Mouse (Mus musculus) adrenal gland, adult 2 months (tissue): Measurements from ENCODE around the gene Akr1c12. TPM values are rescaled to one million over a fixed set of nuclear protein-coding genes. Genes with fewer than 3 reads are reported as not detected.
"Not testable (repeated sequence)": the region's sequence is repeated elsewhere in the genome, so short reads cannot be mapped to it uniquely, and the experiment has no call there.

ENCODE experiments used
- DNase-seq: peaks from one replicate; pipeline ENCODE4 v3.0.0; 2021
- long read RNA-seq: library from polyadenylated mRNA; stranded (forward); transcript quantifications from one replicate; pipeline ENCODE4 v2.0.0, GENCODE M21; 2021
- polyA plus RNA-seq: library from polyadenylated mRNA; depleted of rRNA; stranded (reverse); fragments of >200 nt; gene quantifications from 2 replicates; pipeline ENCODE4 v1.2.3, GENCODE M21; 2012; rRNA removed
- total RNA-seq, 2 experiments: library from RNA; stranded (reverse); gene quantifications; 2 replicates each; pipeline ENCODE4 v1.2.3; 2021

Akr1c12 gene
- total RNA-seq (under 1 TPM; 0.38 to 0.61 TPM), polyA plus RNA-seq (not detected in 2 replicates)
- long read RNA-seq: 0 reads

DNA sequence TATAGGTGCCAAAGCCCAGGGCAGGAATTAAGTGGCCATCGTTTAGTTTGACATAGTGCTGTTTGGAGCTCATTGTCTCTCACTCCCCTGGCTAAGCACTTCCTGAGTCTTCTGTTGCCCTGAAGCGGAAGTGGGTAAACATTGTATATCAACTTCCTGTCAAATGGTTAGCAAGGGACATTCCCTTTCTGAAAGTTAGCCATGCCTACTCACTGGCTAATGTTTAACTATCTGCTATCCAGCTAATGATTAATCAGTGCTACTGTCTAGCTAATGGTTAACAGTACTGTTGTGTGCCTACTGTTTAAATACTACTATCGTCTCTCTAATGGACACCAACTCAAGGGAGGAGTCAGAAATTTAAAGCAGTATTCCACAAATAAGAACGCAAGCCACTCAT lies at the start of gene Akr1c12:
Gene Akr1c12, minus strand, starts transcription at position 150 of the 400 bp plus-strand sequence.
- DNase-seq: no peak

- DNase-seq: no peak
Measured at GRCm38 (mm10) chr13:4318773-4319172, 39.5 kb upstream of the Akr1c12 start.

DNA sequence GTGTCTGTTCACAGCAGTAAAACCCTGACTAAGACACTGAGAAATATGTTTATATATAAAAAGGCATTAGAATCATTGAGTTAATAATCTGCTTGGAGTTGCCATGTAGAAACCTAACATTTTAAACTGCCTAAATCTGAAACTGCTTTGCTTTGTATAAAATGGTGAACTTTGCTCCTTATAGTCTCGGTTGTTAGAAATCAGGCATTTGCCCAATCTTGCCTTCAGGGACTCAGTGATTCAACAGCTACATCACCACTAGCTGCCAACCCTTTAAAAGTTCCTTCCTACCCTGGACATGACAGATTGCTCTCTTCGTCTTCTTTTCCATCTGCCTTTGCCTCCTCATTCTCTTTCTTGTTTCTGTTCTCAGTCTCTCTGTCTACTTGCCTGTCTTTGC lies 34.7 kb upstream of the Akr1c12 start:
- DNase-seq: no peak

DNA sequence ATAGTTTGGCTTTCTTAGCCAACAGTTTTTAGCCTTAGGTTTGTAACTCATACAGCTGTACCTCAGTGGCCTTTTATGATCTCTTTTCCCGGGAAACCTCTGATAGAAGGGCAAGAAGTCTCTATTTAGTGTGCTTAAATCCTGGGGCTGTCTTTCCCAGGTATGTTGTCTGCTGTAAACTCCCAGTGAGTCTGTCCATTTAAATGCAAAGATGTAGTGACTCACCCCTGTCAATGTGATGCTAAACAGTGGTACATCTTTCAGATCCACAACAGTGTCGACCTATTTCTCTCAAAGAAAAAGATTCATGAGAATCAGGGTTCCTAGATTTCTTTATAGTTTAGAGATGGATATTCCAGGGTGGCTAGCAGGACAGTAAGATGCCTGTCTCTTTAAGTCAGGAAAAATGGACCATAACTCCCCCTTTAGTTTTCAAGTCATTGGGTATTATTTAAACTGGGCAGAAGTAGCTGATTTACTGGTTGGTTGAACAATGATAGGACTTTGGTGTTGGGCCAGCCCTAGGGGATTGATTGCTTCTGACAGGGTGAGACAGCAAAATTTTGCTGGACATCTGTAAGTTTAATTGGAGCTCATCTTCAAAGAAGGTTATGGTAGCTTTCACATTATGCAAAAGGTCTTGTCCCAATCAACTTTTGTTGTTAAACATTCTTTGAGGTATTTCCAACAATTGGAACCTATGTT lies 25.8 kb upstream of the Akr1c12 start:
- DNase-seq: no peak

GRCm38 (mm10) chr13:4296991-4297390 lies 17.8 kb upstream of the Akr1c12 start:
- DNase-seq: no peak

- DNase-seq: peak; percentile 43
Measured at GRCm38 (mm10) chr13:4281471-4282412, 2.5 kb upstream of the Akr1c12 start.

- DNase-seq: peak; percentile 32
Measured at GRCm38 (mm10) chr13:4277526-4277925, 1.7 kb downstream of the Akr1c12 start.

DNA sequence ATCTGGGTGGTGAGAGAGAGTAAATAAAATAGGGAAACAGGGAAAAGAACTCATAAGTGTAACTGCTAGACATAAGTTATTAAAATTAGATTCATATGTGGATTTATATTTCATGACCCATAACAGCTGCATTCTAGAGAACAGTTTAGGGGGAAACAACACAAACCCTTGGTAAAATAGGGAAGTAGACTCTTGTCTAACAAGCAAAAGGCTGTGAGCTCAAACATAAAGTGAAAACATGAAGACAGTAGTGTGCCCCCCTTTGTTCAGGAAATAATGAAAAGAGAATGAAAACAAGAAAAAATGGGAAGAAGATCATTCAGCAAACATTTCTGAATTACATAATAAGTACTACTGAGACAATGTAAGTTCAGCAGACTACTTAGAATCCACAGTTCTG lies 8.4 kb downstream of the Akr1c12 start:
- no peak for DNase-seq

- not testable (repeated sequence) for DNase-seq
Measured at GRCm38 (mm10) chr13:4265455-4265854, 13.8 kb downstream of the Akr1c12 start.

GRCm38 (mm10) chr13:4265047-4265446 lies 14.2 kb downstream of the Akr1c12 start:
- no peak for DNase-seq

DNA sequence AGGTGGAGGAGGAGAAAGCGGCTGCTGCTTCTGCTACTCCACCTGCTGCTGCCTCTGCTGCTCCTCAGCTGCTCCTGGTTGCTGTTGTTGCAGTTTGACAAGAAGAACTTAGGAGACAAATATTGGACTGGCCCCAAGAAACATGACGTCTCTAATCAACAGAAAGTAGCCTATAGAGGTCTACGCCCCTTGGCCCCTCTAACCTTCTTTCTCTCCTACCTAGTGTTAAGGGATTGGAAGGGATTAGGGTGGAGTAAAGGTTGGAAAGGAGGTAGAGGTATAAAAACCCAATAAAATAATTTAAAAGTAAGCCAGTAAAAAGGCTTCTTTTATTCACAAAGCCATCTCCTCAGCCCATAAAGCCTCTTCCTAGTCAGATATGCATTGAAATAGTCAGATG lies 14.6 kb downstream of the Akr1c12 start:
- no peak for DNase-seq

DNA sequence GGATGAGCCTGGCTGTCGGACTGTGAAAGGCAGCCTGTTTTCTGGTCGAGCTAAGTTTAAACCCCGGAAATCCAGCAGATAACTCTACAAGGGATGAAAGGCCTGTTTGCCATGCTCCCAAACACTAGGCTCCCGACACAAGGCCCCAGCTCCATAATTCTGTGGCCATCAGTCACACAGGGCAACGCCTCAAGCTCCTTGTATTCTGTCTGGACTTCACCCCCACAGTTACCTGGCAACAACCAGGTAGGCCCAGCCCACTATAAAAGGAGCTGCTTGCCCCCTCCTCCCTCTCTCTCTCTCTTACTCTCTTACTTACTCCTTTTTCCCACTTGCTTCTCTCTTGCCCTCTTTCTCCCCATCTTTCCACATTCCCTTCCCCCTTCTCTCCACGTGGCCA lies 21.9 kb downstream of the Akr1c12 start:
- no peak for DNase-seq

- not testable (repeated sequence) for DNase-seq
Measured at GRCm38 (mm10) chr13:4256894-4257293, 22.3 kb downstream of the Akr1c12 start.

- no peak for DNase-seq
Measured at GRCm38 (mm10) chr13:4249347-4249746, 29.9 kb downstream of the Akr1c12 start.

GRCm38 (mm10) chr13:4244861-4245559 lies 34.2 kb downstream of the Akr1c12 start:
- peak; percentile 18 for DNase-seq

- no peak for DNase-seq
Measured at GRCm38 (mm10) chr13:4233536-4234172, 45.6 kb downstream of the Akr1c12 start.

DNA sequence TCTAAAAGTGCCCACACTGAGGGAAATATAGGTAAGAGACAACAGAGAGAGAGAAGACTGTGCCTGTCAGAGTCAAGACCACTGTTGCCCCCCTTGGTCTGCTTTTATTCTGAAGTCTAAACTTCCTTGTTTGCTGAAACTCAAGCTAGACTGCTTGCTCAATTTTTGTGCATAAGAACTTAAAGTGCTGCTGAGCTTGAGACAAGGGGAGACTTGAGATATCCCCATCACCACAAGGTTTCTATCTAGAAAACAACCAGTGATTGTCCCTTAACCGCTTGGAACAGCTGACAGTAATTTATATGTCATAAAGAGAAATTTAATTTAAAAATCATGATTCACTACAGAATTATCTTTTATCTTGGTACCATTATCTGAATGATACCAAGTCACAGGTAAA lies 46.1 kb downstream of the Akr1c12 start:
- DNase-seq: no peak

DNA sequence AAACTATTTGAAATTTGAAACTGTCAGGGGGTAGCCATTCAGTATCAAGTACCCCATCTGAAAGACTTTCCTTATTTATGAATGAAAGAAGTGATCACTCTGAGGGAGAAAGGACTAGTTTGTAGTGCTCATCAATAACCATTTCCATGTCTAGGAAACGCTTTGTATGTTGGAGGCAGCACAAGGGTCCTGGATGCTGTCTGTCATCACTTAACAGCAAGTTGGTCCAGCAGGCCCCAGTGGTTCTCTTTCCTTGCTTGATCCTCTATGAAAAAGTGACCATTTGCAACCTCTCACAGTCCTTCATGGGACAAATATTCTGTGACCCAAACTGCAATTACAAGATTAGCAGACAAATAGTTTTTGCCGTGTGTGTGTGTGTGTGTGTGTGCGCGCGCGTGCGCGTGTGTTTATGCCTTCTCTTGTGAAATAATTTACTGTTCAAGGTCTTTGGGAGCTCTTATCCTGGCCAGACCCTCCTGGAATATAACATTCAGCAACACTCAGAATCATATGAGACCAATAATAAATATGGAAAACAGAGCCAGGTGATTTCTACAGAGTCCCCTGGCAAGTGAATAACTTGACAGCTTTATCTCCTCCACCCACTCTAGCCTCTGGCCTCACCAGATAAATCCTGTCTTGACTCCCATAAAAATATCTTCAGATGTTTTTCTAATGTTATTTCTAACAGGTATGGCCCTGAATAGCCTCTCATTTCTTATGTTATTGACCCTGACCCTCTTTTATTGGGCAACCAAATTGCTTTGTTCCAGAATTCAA lies 48.2 kb downstream of the Akr1c12 start:
- no peak for DNase-seq

DNA sequence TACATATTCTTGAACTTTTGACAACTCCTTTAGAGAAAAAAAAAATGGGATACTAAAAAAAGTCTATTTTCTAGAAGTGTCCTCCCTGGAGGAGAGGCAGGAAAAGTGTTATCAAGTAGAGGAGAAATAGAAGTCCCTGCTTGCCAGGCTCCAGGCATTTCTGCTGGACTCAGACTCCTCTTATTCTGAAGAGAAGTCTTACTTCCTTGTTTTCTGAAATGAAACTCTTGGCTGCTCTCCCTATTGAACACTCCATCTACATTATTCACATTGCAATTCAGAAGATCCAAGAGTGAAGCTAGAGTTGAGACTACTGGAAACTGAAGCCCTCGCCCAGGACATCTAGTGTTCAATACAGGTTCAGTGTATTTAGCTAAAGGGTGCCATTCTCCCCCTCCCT lies 50.8 kb downstream of the Akr1c12 start, which contains the start of gene Akr1c19:
Gene Akr1c19, plus strand, starts transcription at position 260 of the 400 bp plus-strand sequence.
- DNase-seq: no peak
